ENCODE assay signal across 14 mouse cellular contexts in genomic region chr17:3611781-3612075, GRCm38 (mm10). TPM values are rescaled to one million over a fixed set of nuclear protein-coding genes. Genes with fewer than 3 reads are reported as not detected.
DNase-seq lines count a peak whose midpoint lies in the region; ATAC-seq and TF ChIP-seq lines count a peak whose summit lies in the region.
"Had no signal": no experiment of that assay in that cellular context is flagged by ENCODE, and none has a peak within 500 bp of the region (broad histone marks: within the 10 kb centered on the region; RNA-seq: fewer than 3 reads in every experiment).

No protein-coding gene starts in this region.

- intact Hi-C loops in heart, postnatal 36 days (cut with DNase I): no loop called here

- H3K27me3 ChIP-seq in forebrain, postnatal 0 days (ENCODE audit: insufficient read depth, low read length): no peaks in the 10 kb centered on the region
- H3K27me3 ChIP-seq in midbrain, embryonic 14.5 days (ENCODE audit: control insufficient read depth, insufficient read depth, low read length): no peaks in the 10 kb centered on the region
- H3K27me3 ChIP-seq: liver, embryonic 12.5 days had no signal

- no peak for TF ChIP-seq CTCF in forebrain, postnatal 0 days (IDR thresholded peaks at IDR 0.05; ENCODE audit: low read depth)

- H3K4me3 ChIP-seq in forebrain, postnatal 0 days (ENCODE audit: low read depth, low read length): peak overlapping the region; percentile 37; the same call in 1 of the 2 replicates
- no peak overlapping the region for H3K4me3 ChIP-seq in midbrain, embryonic 14.5 days (replicated peaks; ENCODE audit: low read depth, low read length)
- H3K4me3 ChIP-seq: gastrocnemius, adult 2 months; liver, embryonic 12.5 days; megakaryocyte, embryonic 14.5 days had no signal

- peak overlapping the region; percentile 54 for H3K4me2 ChIP-seq in forebrain, postnatal 0 days (ENCODE audit: low read depth)
- peak overlapping the region; percentile 52 for H3K4me2 ChIP-seq in midbrain, embryonic 14.5 days (ENCODE audit: low read length)
- H3K4me2 ChIP-seq: liver, embryonic 12.5 days had no signal

- H3K9me3 ChIP-seq in forebrain, postnatal 0 days (ENCODE audit: low read length): no peaks in the 10 kb centered on the region
- no peaks in the 10 kb centered on the region for H3K9me3 ChIP-seq in midbrain, embryonic 14.5 days (ENCODE audit: control insufficient read depth, low read length)
- H3K9me3 ChIP-seq: liver, embryonic 12.5 days; megakaryocyte, embryonic 14.5 days had no signal

- DNase-seq in retina, embryonic 14.5 days (ENCODE audit: low spot score): peak; percentile 3
- no peak for DNase-seq in retina, postnatal 1 day
- DNase-seq in forebrain, postnatal 0 days: peak; percentile 18
- DNase-seq in midbrain, embryonic 14.5 days: no peak
- DNase-seq in embryo, embryonic 9.5 days (ENCODE audit: extremely low spot score): no peak
- DNase-seq in frontal cortex, postnatal 25 days (ENCODE audit: low spot score in 2 of 2): no peak
- DNase-seq in heart, postnatal 36 days: no peak
- DNase-seq: cerebellum, adult 11 months; gastrocnemius, adult 2 months; kidney, adult 8-10 months had no signal

- H3K36me3 ChIP-seq in forebrain, postnatal 0 days (ENCODE audit: insufficient read depth): no peaks in the 10 kb centered on the region
- H3K36me3 ChIP-seq in midbrain, embryonic 14.5 days (ENCODE audit: control insufficient read depth, insufficient read depth, low read length): no peaks in the 10 kb centered on the region
- H3K36me3 ChIP-seq: liver, embryonic 12.5 days had no signal

- H3K27ac ChIP-seq in forebrain, postnatal 0 days (ENCODE audit: low read depth, low read length): peak overlapping the region; percentile 90
- peak overlapping the region; percentile 87 for H3K27ac ChIP-seq in midbrain, embryonic 14.5 days (replicated peaks; ENCODE audit: low read depth, low read length)
- H3K27ac ChIP-seq: gastrocnemius, adult 2 months; liver, embryonic 12.5 days had no signal

- H3K9ac ChIP-seq in forebrain, postnatal 0 days: peak overlapping the region; percentile 67; the same call in 1 of the 2 replicates
- H3K9ac ChIP-seq in midbrain, embryonic 14.5 days (replicated peaks; ENCODE audit: low read length): no peak overlapping the region
- H3K9ac ChIP-seq: liver, embryonic 12.5 days had no signal

- 78% methylated on average over 5 of the region's 5 CpGs for WGBS in forebrain, postnatal 0 days
- WGBS in midbrain, embryonic 14.5 days: 81% methylated on average over 5 of the region's 5 CpGs

- no peak for ATAC-seq in forebrain, postnatal 0 days
- no peak for ATAC-seq in midbrain, embryonic 14.5 days (ENCODE audit: low FRiP score, low TSS enrichment)
- ATAC-seq: activated CD4-positive, CD25-positive, alpha-beta regulatory T cell, adult 4 months; liver, embryonic 12.5 days; lung, postnatal 0 days had no signal

- H3K4me1 ChIP-seq in forebrain, postnatal 0 days (ENCODE audit: insufficient read depth): peaks cover 12% of the 10 kb centered on the region; the same call in 1 of the 2 replicates
- peaks cover 13% of the 10 kb centered on the region for H3K4me1 ChIP-seq in midbrain, embryonic 14.5 days (ENCODE audit: control insufficient read depth, insufficient read depth, low read length)
- H3K4me1 ChIP-seq: liver, embryonic 12.5 days; megakaryocyte, embryonic 14.5 days had no signal

RNA-seq across cellular contexts. Expression of gene Tfb1m, which starts 54.1 kb away (rescaled TPM):
- 8.1 and 11.2 TPM in 2 replicates for total RNA-seq in forebrain, postnatal 0 days (2014; rRNA removed)
- polyA plus RNA-seq in forebrain, postnatal 0 days (2015; fragmentation: Nextera tagmentation; extraction: Ambion mirVana): 7.2 and 8.2 TPM in 2 replicates
- 12.4 and 12.7 TPM in 2 replicates for polyA plus RNA-seq in midbrain, embryonic 14.5 days (2014; fragmentation: Nextera tagmentation; extraction: Ambion mirVana)
- total RNA-seq in heart, postnatal 36 days (2021): 10 to 100 TPM; 11.2 to 11.4 TPM

Comparison
In these comparisons a context has a peak if more than half of its experiments do, and no peak if none do; other contexts are left out.
1. DNase-seq: peak in retina, embryonic 14.5 days (single experiment) and forebrain, postnatal 0 days (single experiment); none in retina, postnatal 1 day (single experiment), midbrain, embryonic 14.5 days (single experiment), embryo, embryonic 9.5 days (single experiment), frontal cortex, postnatal 25 days (0 of 2) and heart, postnatal 36 days (0 of 2).